Mouse (Mus musculus): ENCODE measurements around the gene Fcer1g.

DNA sequence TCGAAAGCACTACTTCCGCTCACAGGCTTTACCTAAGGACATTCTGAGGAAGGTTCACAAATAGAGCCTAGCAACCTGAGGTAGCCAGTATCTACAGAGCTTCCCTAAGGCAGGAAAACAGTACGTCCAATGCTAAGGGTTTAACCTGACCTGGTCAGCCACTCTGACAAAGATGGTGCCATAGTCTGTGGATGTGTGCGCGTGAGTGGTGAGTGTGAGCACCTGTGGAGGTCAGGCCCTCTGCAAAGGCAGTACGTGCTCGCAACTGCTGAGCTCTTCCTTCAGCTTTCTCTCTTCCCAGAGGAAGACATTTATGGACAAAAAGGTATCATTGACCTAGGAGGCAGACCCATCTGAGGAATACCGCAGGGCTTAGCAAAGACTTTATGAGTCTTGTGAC lies 44.3 kb upstream of the Fcer1g start:
- TF ChIP-seq CTCF (IDR thresholded peaks at IDR 0.05; ENCODE audit: borderline replicate concordance, control insufficient read depth, extremely low read depth, insufficient read depth, low read length, poor library complexity) (no peak), POLR2A (IDR thresholded peaks at IDR 0.05; ENCODE audit: control insufficient read depth, extremely low read depth, insufficient read depth, low read length, poor library complexity) (no peak)

Data from thymus, adult 2 months (tissue).